Mouse (Mus musculus): ENCODE results near the gene Zc3h10. TPM values are rescaled to one million over a fixed set of nuclear protein-coding genes. Genes with fewer than 3 reads are reported as not detected.
A peak's percentile ranks its signal among the peaks of the same experiment; 100 is the strongest.
"Not testable (repeated sequence)": the region's sequence is repeated elsewhere in the genome, so short reads cannot be mapped to it uniquely, and the experiment has no call there.

Gene Zc3h10
- polyA plus RNA-seq, 1 experiment: 1.6 TPM

GRCm38 (mm10) chr10:128565206-128565787, 17.7 kb upstream of the Zc3h10 start:
- H3K36me3 ChIP-seq (ENCODE audit: control insufficient read depth): peaks cover 42% of the 10 kb centered on the region
- H3K4me3 ChIP-seq (replicated peaks): peak overlapping the region; percentile 87
- no peaks in the 10 kb centered on the region for H3K9me3 ChIP-seq (ENCODE audit: control insufficient read depth, low read length)
- TF ChIP-seq GATA1 (IDR thresholded peaks at IDR 0.05; ENCODE audit: low read length) (no peak), TAL1 (IDR thresholded peaks at IDR 0.05; ENCODE audit: low read length) (no peak)
- peaks cover 42% of the 10 kb centered on the region for H3K4me1 ChIP-seq (ENCODE audit: control insufficient read depth)
- peaks cover 5% of the 10 kb centered on the region for H3K27me3 ChIP-seq (ENCODE audit: control insufficient read depth)

- Histone ChIP-seq H3K9me3 (ENCODE audit: control insufficient read depth, low read length) (no peaks in the 10 kb centered on the region), H3K36me3 (ENCODE audit: control insufficient read depth) (peaks cover 57% of the 10 kb centered on the region), H3K4me1 (ENCODE audit: control insufficient read depth) (peaks cover 42% of the 10 kb centered on the region), H3K4me3 (replicated peaks) (peak overlapping the region; percentile 87), H3K27me3 (ENCODE audit: control insufficient read depth) (no peaks in the 10 kb centered on the region)
- TF ChIP-seq GATA1 (IDR thresholded peaks at IDR 0.05; ENCODE audit: low read length): no peak
Observed at GRCm38 (mm10) chr10:128563544-128563943, 16.0 kb upstream of the Zc3h10 start.

GRCm38 (mm10) chr10:128556963-128557362, 9.4 kb upstream of the Zc3h10 start:
- H3K36me3 ChIP-seq (ENCODE audit: control insufficient read depth): peaks cover 55% of the 10 kb centered on the region
- no peak for TF ChIP-seq TAL1 (IDR thresholded peaks at IDR 0.05; ENCODE audit: low read length)
- no peak for TF ChIP-seq GATA1 (IDR thresholded peaks at IDR 0.05; ENCODE audit: low read length)
- no peaks in the 10 kb centered on the region for H3K27me3 ChIP-seq (ENCODE audit: control insufficient read depth)
- peaks cover under 1% of the 10 kb centered on the region; the same call in 1 of the 2 replicates for H3K4me1 ChIP-seq (ENCODE audit: control insufficient read depth)
- no peaks in the 10 kb centered on the region for H3K9me3 ChIP-seq (ENCODE audit: control insufficient read depth, low read length)
- no peak overlapping the region for H3K4me3 ChIP-seq (replicated peaks)

- TF ChIP-seq TAL1 (IDR thresholded peaks at IDR 0.05; ENCODE audit: low read length) (no peak), GATA1 (IDR thresholded peaks at IDR 0.05; ENCODE audit: low read length) (no peak)
- no peaks in the 10 kb centered on the region for H3K27me3 ChIP-seq (ENCODE audit: control insufficient read depth)
- no peaks in the 10 kb centered on the region; the same call in 1 of the 2 replicates for H3K4me1 ChIP-seq (ENCODE audit: control insufficient read depth)
- peaks cover 48% of the 10 kb centered on the region for H3K36me3 ChIP-seq (ENCODE audit: control insufficient read depth)
- no peaks in the 10 kb centered on the region for H3K9me3 ChIP-seq (ENCODE audit: control insufficient read depth, low read length)
- no peak overlapping the region for H3K4me3 ChIP-seq (replicated peaks)
Observed at GRCm38 (mm10) chr10:128556286-128556685, 8.7 kb upstream of the Zc3h10 start.

- peaks cover 41% of the 10 kb centered on the region for H3K36me3 ChIP-seq (ENCODE audit: control insufficient read depth)
- not testable (repeated sequence) for H3K4me3 ChIP-seq (replicated peaks); H3K27me3 ChIP-seq (ENCODE audit: control insufficient read depth); H3K9me3 ChIP-seq (ENCODE audit: control insufficient read depth, low read length); H3K4me1 ChIP-seq (ENCODE audit: control insufficient read depth)
Observed at GRCm38 (mm10) chr10:128555567-128555966, 8.0 kb upstream of the Zc3h10 start.

GRCm38 (mm10) chr10:128550144-128550823, 2.7 kb upstream of the Zc3h10 start:
- H3K27me3 ChIP-seq (ENCODE audit: control insufficient read depth); H3K9me3 ChIP-seq (ENCODE audit: control insufficient read depth, low read length); H3K4me3 ChIP-seq (replicated peaks): not testable (repeated sequence)
- Histone ChIP-seq H3K4me1 (ENCODE audit: control insufficient read depth) (peaks cover 36% of the 10 kb centered on the region), H3K36me3 (ENCODE audit: control insufficient read depth) (peaks cover 15% of the 10 kb centered on the region)

- H3K4me1 ChIP-seq (ENCODE audit: control insufficient read depth): peaks cover 41% of the 10 kb centered on the region
- not testable (repeated sequence) for H3K27me3 ChIP-seq (ENCODE audit: control insufficient read depth); H3K9me3 ChIP-seq (ENCODE audit: control insufficient read depth, low read length)
- peaks cover 21% of the 10 kb centered on the region for H3K36me3 ChIP-seq (ENCODE audit: control insufficient read depth)
- peak overlapping the region; percentile 78 for H3K4me3 ChIP-seq (replicated peaks)
Observed at GRCm38 (mm10) chr10:128549682-128550057, 2.1 kb upstream of the Zc3h10 start.

DNA sequence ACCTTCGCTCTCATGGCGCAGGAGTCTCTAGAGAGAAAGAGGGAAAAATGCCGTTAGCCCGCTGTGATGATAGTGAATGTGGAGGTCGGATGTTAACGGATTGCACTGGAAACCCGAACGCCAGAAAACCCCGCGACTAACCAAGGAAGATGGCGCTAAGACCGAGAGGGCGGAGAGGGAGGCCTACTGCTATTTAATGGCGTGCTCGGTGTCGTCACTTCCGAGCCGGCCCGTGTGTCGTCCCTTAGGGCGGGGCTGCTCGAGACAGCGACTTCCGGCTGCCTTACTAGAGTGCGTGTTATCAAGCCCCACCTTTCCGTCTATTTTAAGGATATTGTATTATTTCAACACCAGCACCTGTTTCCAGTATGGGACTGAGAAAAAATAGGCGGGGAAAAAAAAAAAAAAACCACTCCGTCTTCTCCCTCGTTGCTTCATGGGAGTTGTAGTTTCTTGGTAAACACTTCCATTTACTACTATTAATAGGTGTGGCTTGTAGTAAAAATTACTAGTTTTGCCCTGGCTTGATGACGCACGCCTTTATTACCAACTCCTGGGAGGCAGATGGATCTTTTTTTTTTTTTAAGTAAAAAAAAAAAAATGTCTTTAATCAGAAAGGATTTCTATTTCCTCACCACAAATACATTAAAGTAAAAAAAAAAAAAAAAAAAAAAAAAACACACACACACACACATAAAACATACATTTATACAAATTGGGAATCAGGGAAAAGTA, 1.5 kb upstream of the Zc3h10 start, which contains the start of gene Rpl41:
Gene Rpl41 (minus strand): TSS at position 359 of the 735 bp plus-strand sequence.
- Histone ChIP-seq H3K36me3 (ENCODE audit: control insufficient read depth) (peaks cover 27% of the 10 kb centered on the region), H3K9me3 (ENCODE audit: control insufficient read depth, low read length) (no peaks in the 10 kb centered on the region), H3K27me3 (ENCODE audit: control insufficient read depth) (no peaks in the 10 kb centered on the region), H3K4me1 (ENCODE audit: control insufficient read depth) (peaks cover 47% of the 10 kb centered on the region), H3K4me3 (replicated peaks) (peak within 1 kb of the TSS; percentile 78)
- TF ChIP-seq TAL1 (IDR thresholded peaks at IDR 0.05; ENCODE audit: low read length): no peak
- TF ChIP-seq GATA1 (IDR thresholded peaks at IDR 0.05; ENCODE audit: low read length): peak; percentile 20; the same call in 1 of the 2 replicates

DNA sequence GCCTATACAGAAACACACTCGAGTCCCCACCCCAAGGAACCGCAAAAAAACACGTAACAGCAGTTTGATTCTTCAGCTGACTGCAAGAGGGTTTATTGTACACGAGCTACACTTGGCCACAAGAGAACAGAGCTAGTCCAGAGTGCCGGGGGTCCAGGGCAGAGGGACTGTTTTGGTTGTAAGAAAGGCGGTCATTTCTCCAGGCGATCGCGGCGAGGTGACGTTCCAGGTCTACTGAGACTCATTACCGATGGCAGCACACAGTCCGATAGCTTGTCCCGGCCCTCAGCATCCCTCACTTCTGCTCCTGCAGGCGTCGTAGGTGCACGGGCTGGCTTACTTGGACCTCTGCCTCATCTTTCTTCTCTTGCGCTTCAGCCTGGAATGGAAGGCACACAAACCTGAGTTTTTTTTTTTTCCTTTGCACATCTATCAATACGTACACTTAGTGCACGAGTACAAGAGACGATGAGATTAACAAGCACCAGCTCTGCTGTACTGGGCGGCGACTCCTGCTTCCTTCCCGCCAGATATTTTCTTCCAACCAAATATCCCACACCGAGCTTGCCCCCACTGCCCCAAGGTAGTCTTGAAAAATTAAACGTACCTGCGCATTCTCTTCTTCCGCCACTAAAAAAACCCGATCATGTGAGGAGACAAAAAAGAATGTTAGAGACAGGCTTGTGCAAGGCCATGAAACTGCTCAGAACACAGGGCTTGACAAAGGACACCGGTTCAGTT, 647 bp upstream of the Zc3h10 start:
- not testable (repeated sequence) for H3K9me3 ChIP-seq (ENCODE audit: control insufficient read depth, low read length); H3K27me3 ChIP-seq (ENCODE audit: control insufficient read depth)
- H3K4me1 ChIP-seq (ENCODE audit: control insufficient read depth): peaks cover 51% of the 10 kb centered on the region
- H3K36me3 ChIP-seq (ENCODE audit: control insufficient read depth): peaks cover 36% of the 10 kb centered on the region
- H3K4me3 ChIP-seq (replicated peaks): peak overlapping the region; percentile 83

Data from erythroblast, embryonic 14.5 days (primary cell).